Mouse (Mus musculus): ENCODE results near the gene Pakap.

- TF ChIP-seq POLR2A (IDR thresholded peaks at IDR 0.05; ENCODE audit: control insufficient read depth, extremely low read depth, insufficient read depth, low read length, poor library complexity) = no peak
- TF ChIP-seq CTCF (IDR thresholded peaks at IDR 0.05; ENCODE audit: borderline replicate concordance, control insufficient read depth, extremely low read depth, insufficient read depth, low read length, poor library complexity) = no peak
Observed at GRCm38 (mm10) chr4:57575686-57576085, 7.7 kb downstream of the Pakap start.

Data from thymus, adult 2 months (tissue).